Mouse (Mus musculus) cerebellum, postnatal 10 days (tissue): Measurements from ENCODE around the gene Fopnl.
A peak's percentile ranks its signal among the peaks of the same experiment; 100 is the strongest.

Source experiments
- DNase-seq, 2 experiments: peaks; one replicate each; pipeline ENCODE4 v3.0.0; 2021; ENCODE audit warnings: mixed read lengths in 2 of 2

The Fopnl gene

GRCm38 (mm10) chr16:14316884-14317876, at the start of gene Fopnl:
Fopnl (minus strand) TSS chr16:14317405.
- peak; percentile 99 to 100 for DNase-seq

GRCm38 (mm10) chr16:14366017-14366416, 48.8 kb upstream of the Fopnl start:
- no peak for DNase-seq

GRCm38 (mm10) chr16:14365457-14365856, 48.3 kb upstream of the Fopnl start:
- DNase-seq: no peak

GRCm38 (mm10) chr16:14364066-14364465, 46.9 kb upstream of the Fopnl start:
- no peak for DNase-seq

- no peak for DNase-seq
Measured at GRCm38 (mm10) chr16:14363496-14363895, 46.3 kb upstream of the Fopnl start.

- peak in 1 of 2 experiments; percentile 35 for DNase-seq
Measured at GRCm38 (mm10) chr16:14362099-14362820, 45.1 kb upstream of the Fopnl start.

GRCm38 (mm10) chr16:14361362-14362098, 44.3 kb upstream of the Fopnl start, which contains the start of gene Abcc1:
Abcc1 (plus strand) TSS chr16:14361558.
- DNase-seq: peak; percentile 88 to 91

- DNase-seq: no peak
Measured at GRCm38 (mm10) chr16:14360931-14361330, 43.7 kb upstream of the Fopnl start.

- DNase-seq: no peak
Measured at GRCm38 (mm10) chr16:14358531-14358930, 41.3 kb upstream of the Fopnl start.

- DNase-seq: no peak
Measured at GRCm38 (mm10) chr16:14357859-14358258, 40.7 kb upstream of the Fopnl start.

- no peak for DNase-seq
Measured at GRCm38 (mm10) chr16:14352663-14353062, 35.5 kb upstream of the Fopnl start.

- DNase-seq: no peak
Measured at GRCm38 (mm10) chr16:14352234-14352633, 35.0 kb upstream of the Fopnl start.

GRCm38 (mm10) chr16:14351571-14351970, 34.4 kb upstream of the Fopnl start:
- no peak for DNase-seq

- no peak for DNase-seq
Measured at GRCm38 (mm10) chr16:14344967-14345366, 27.8 kb upstream of the Fopnl start.

- no peak for DNase-seq
Measured at GRCm38 (mm10) chr16:14328156-14328555, 11.0 kb upstream of the Fopnl start.

GRCm38 (mm10) chr16:14320494-14320893, 3.3 kb upstream of the Fopnl start:
- no peak for DNase-seq

GRCm38 (mm10) chr16:14319681-14320080, 2.5 kb upstream of the Fopnl start:
- peak in 1 of 2 experiments; percentile 12 for DNase-seq

- DNase-seq: no peak
Measured at GRCm38 (mm10) chr16:14312914-14313313, 4.3 kb downstream of the Fopnl start.

- peak; percentile 58 to 65 for DNase-seq
Measured at GRCm38 (mm10) chr16:14311371-14311770, 5.8 kb downstream of the Fopnl start.

- no peak for DNase-seq
Measured at GRCm38 (mm10) chr16:14309833-14310232, 7.4 kb downstream of the Fopnl start.

GRCm38 (mm10) chr16:14308245-14309073, 8.7 kb downstream of the Fopnl start:
- no peak for DNase-seq

- no peak for DNase-seq
Measured at GRCm38 (mm10) chr16:14307373-14307772, 9.8 kb downstream of the Fopnl start.
